Mouse (Mus musculus) lung, postnatal 4 days (tissue): ENCODE measurements around the gene Tbc1d2b.

Experiments used
- DNase-seq, 2 experiments: peaks; one replicate each; pipeline ENCODE4 v3.0.0; 2021

Gene Tbc1d2b

DNA sequence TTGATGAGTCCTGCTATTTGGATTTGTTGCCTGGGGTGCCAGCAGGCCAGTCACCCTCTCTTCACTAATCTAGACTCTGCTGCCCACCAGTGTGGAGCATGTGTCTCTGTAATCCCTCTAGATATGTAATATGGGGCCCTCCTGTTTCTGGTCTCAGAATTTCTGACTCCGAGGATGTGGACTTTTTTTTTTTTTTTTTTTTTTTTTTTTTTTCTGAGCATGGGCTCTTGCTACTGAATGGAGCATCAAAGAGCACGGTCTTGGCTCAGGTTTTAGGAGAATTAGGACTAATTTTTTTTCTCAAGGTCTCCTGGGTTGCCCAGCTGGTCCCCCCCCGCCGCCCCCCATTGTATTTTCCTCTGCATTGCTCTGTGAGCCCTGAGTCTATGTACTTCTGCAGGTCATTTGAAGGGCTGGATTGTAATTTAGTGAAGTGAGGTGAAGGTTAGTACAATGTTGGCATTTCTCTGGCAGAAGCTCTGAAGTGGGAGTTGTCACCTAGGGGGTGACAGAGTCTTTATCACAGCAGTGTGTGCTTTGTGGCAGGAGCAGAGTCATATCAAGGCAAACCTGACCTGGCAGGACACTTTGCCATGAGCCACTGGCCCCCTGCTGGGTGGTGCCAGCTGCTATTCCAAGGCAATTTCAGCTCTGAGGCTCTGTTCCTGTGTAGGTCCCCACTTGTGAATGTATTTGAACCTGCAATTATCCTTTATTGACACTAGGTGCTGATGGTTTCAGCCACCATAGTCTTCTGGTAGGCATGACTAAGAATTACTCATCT is 105.7 kb downstream of the Tbc1d2b start:
- DNase-seq = no peak

DNA sequence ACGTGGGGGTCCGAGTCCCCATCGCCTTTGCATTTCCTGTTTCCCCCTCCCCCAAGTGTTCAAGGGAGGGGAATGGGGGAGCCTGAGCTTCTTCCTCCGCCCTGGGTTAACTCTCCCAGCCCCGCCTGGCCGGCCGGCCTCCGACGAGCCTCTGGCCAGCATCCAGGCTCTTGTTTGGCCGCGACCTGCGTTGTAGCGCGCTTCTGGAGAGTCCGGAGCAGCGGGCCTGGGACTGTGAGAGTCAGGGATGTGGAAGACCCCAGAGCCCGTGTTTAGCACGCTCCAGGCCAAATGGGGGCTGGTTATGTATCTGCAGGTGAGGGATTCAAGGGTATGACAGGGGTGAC is 106.9 kb downstream of the Tbc1d2b start:
- peak; percentile 62 to 80 for DNase-seq

DNA sequence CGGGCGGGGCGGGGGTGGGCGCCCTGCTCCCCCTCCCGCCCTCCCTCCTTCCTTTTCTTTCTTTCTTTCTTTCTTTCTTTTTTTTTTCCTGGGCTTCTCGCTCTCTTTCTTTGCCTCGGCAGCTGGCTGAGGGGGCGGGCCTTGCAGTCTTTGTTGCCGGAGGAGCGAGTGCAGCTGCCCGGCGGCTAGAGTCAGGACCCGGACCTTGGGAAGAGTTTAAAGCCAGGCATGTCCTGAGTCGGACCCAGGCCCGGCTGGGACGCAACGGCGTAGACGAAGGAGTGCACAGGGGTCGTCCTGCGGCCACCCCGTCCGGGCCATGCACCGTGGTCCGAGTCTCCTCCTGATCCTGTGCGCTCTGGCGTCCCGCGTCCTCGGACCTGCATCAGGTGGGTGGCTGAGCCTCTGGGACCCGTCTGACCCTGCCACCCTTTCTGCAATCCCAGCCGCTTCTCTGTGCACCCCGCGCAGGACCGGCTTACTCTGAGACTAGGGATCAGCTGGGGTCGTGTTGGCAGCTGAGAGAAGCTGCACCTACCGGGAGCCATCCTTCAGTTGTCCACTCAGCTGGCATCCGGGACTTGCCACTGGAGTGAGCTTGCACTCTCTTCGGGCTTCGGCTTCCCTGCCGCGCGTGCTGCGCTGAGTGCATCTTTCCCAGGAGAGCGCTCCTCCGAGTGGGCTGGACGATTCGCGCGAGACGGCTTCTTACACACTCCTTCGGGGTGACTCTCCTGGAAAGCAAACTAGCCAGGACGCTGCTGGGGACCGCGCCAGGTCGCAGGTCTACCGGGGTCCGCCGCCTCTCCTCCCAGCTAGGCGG is 107.5 kb downstream of the Tbc1d2b start, which contains the start of gene Adamts7:
Adamts7 (plus strand) TSS at position 144 of the 823 bp plus-strand sequence.
- peak; percentile 61 to 65 for DNase-seq

DNA sequence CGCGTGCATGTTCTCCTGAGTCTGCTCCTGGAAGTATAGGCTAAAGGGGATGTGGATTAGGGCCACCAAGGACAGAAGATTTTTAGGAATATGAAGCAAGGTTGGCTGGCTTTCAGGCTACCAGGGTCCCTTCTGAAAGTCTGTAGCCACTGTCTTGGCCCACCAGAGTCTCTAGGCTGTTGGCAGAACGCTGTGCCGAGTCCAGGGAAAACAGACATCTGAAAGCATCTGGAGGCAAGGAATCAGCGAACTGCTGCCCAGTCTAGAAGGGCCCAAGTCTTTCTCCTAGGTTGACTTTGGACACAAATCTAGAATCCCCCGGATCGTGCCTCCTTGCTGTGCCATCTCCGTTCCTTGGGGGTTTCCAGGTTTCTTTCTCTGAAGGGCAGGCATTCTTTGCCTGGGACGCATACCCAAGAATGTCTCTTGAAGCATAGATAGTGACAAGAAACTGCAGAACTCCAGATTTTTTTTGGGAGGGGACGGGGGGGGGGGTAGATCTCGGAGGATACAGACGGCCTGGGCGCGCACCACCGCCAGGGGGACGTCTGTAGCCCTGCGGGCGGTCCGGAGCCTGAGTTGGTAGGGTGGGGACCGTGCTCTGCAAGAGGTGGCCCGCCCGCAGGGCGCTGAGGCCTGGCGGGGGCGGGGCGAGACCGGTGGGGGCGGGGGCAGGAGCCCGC is 108.2 kb downstream of the Tbc1d2b start:
- peak; percentile 81 to 90 for DNase-seq
